Mouse (Mus musculus) heart, embryonic 15.5 days (tissue): ENCODE data around the gene Cul7. TPM values are rescaled to one million over a fixed set of nuclear protein-coding genes. Genes with fewer than 3 reads are reported as not detected.

Experiments used
- ATAC-seq: fragments of 200-750 bp; cut with Nextera tagmentation; replicated peaks from 2 replicates; pipeline ENCODE4 v1.8.0; 2017; ENCODE audit warnings: low read depth, moderate TSS enrichment; ENCODE audit not compliant: insufficient number of reproducible peaks, insufficient read depth, low FRiP score
- H3K27ac ChIP-seq: fragments of 300-500 bp; sonication (generic); 2 replicates; pipeline ENCODE4 v1.5.1; 2015; ENCODE audit warnings: mild to moderate bottlenecking, inconsistent platforms
- H3K27me3 ChIP-seq: fragments of 300-500 bp; sonication (generic); 2 replicates; pipeline ENCODE4 v1.6.1; 2015; ENCODE audit warnings: inconsistent platforms
- H3K36me3 ChIP-seq: fragments of 300-500 bp; sonication (generic); 2 replicates; pipeline ENCODE4 v1.6.1; 2015; ENCODE audit warnings: mild to moderate bottlenecking, inconsistent platforms
- H3K4me1 ChIP-seq: fragments of 300-500 bp; sonication (generic); replicated peaks from 2 replicates; pipeline ENCODE4 v1.6.1; 2015; ENCODE audit warnings: inconsistent platforms
- H3K4me2 ChIP-seq: fragments of 300-500 bp; sonication (generic); 2 replicates; pipeline ENCODE4 v1.6.1; 2015; ENCODE audit warnings: inconsistent platforms, mild to moderate bottlenecking, moderate library complexity
- H3K4me3 ChIP-seq: fragments of 300-500 bp; sonication (generic); 2 replicates; pipeline ENCODE4 v1.5.1; 2015; ENCODE audit warnings: mild to moderate bottlenecking, inconsistent platforms
- H3K9ac ChIP-seq: fragments of 300-500 bp; sonication (generic); 2 replicates; pipeline ENCODE4 v1.6.1; 2015; ENCODE audit warnings: mild to moderate bottlenecking, inconsistent platforms
- H3K9me3 ChIP-seq: fragments of 300-500 bp; sonication (generic); replicated peaks from 2 replicates; pipeline ENCODE4 v1.6.1; 2016; ENCODE audit warnings: inconsistent platforms
- WGBS: fragments of 180-500 bp; shearing (Covaris S2); methylation state at CpG from one replicate; pipeline ENCODE4 v1.1.7; 2015; ENCODE audit warnings: mixed read lengths; 5-methylcytosine and 5-hydroxymethylcytosine counted together
- polyA plus RNA-seq: library from polyadenylated mRNA; unstranded; fragments of >200 nt; fragmentation: Nextera tagmentation; extraction: Ambion mirVana; gene quantifications from 2 replicates; pipeline ENCODE4 v1.2.1, GENCODE M21; 2015

Cul7 gene
- polyA plus RNA-seq, 1 experiment from 2014 or later = 32.8 TPM

- H3K27me3 ChIP-seq = no peaks in the 10 kb centered on the region
- H3K4me1 ChIP-seq = no peaks in the 10 kb centered on the region
- H3K4me3 ChIP-seq = no peak overlapping the region
- WGBS = 66% methylated on average over 12 of the region's 12 CpGs
- H3K9ac ChIP-seq = no peak overlapping the region
- H3K27ac ChIP-seq = no peak overlapping the region
- H3K9me3 ChIP-seq = no peaks in the 10 kb centered on the region
- peaks cover 23% of the 10 kb centered on the region for H3K36me3 ChIP-seq
- no peak overlapping the region for H3K4me2 ChIP-seq
- ATAC-seq = no peak
Observed at GRCm38 (mm10) chr17:46690665-46691064, 40.5 kb downstream of the Cul7 start.

GRCm38 (mm10) chr17:46691390-46691789, 41.3 kb downstream of the Cul7 start:
- WGBS = 87% methylated on average over 2 of the region's 2 CpGs
- no peak for ATAC-seq
- Histone ChIP-seq H3K36me3 (peaks cover 16% of the 10 kb centered on the region), H3K4me3 (no peak overlapping the region), H3K27ac (no peak overlapping the region), H3K9me3 (no peaks in the 10 kb centered on the region), H3K9ac (no peak overlapping the region), H3K4me1 (no peaks in the 10 kb centered on the region), H3K4me2 (no peak overlapping the region), H3K27me3 (no peaks in the 10 kb centered on the region)

- no peaks in the 10 kb centered on the region for H3K4me1 ChIP-seq
- H3K4me3 ChIP-seq = no peak overlapping the region
- no peaks in the 10 kb centered on the region for H3K27me3 ChIP-seq
- WGBS = 78% methylated on average over 1 of the region's 1 CpGs
- ATAC-seq = no peak
- no peak overlapping the region for H3K27ac ChIP-seq
- no peak overlapping the region for H3K9ac ChIP-seq
- H3K9me3 ChIP-seq = no peaks in the 10 kb centered on the region
- H3K4me2 ChIP-seq = no peak overlapping the region
- peaks cover 13% of the 10 kb centered on the region for H3K36me3 ChIP-seq
Observed at GRCm38 (mm10) chr17:46694517-46695063, 44.5 kb downstream of the Cul7 start.

GRCm38 (mm10) chr17:46698515-46698914, 48.4 kb downstream of the Cul7 start:
- ATAC-seq = no peak
- WGBS = 82% methylated on average over 6 of the region's 6 CpGs

GRCm38 (mm10) chr17:46699245-46699644, 49.1 kb downstream of the Cul7 start:
- Histone ChIP-seq H3K4me3 (no peak overlapping the region), H3K9ac (no peak overlapping the region), H3K36me3 (peaks cover 7% of the 10 kb centered on the region; the same call in 1 of the 2 replicates), H3K27ac (no peak overlapping the region), H3K9me3 (no peaks in the 10 kb centered on the region), H3K27me3 (no peaks in the 10 kb centered on the region), H3K4me1 (peaks cover 24% of the 10 kb centered on the region), H3K4me2 (no peak overlapping the region)
- WGBS = 86% methylated on average over 5 of the region's 5 CpGs
- ATAC-seq = no peak

More at GRCm38 (mm10) chr17:46698515-46698914, 48.4 kb downstream of the Cul7 start:
- Histone ChIP-seq H3K4me1 (peaks cover 18% of the 10 kb centered on the region), H3K27ac (no peak overlapping the region), H3K4me2 (no peak overlapping the region), H3K36me3 (peaks cover 7% of the 10 kb centered on the region; the same call in 1 of the 2 replicates), H3K9me3 (no peaks in the 10 kb centered on the region), H3K4me3 (no peak overlapping the region), H3K9ac (no peak overlapping the region), H3K27me3 (no peaks in the 10 kb centered on the region)

- no peaks in the 10 kb centered on the region for H3K27me3 ChIP-seq
- WGBS = 78% methylated on average over 3 of the region's 3 CpGs
- H3K9me3 ChIP-seq = no peaks in the 10 kb centered on the region
- H3K4me3 ChIP-seq = no peak overlapping the region
- peaks cover 24% of the 10 kb centered on the region for H3K4me1 ChIP-seq
- peaks cover 7% of the 10 kb centered on the region; the same call in 1 of the 2 replicates for H3K36me3 ChIP-seq
- H3K4me2 ChIP-seq = no peak overlapping the region
- H3K27ac ChIP-seq = no peak overlapping the region
- H3K9ac ChIP-seq = no peak overlapping the region
- ATAC-seq = no peak
Observed at GRCm38 (mm10) chr17:46699912-46700311, 49.8 kb downstream of the Cul7 start.

GRCm38 (mm10) chr17:46701489-46701888, 51.4 kb downstream of the Cul7 start:
- Histone ChIP-seq H3K27ac (no peak overlapping the region), H3K9me3 (no peaks in the 10 kb centered on the region), H3K9ac (no peak overlapping the region), H3K4me3 (no peak overlapping the region), H3K4me2 (no peak overlapping the region), H3K36me3 (peaks cover 7% of the 10 kb centered on the region; the same call in 1 of the 2 replicates), H3K27me3 (no peaks in the 10 kb centered on the region), H3K4me1 (peaks cover 30% of the 10 kb centered on the region)
- no peak for ATAC-seq
- WGBS = 79% methylated on average over 12 of the region's 12 CpGs

- Histone ChIP-seq H3K27me3 (no peaks in the 10 kb centered on the region), H3K27ac (no peak overlapping the region), H3K9me3 (no peaks in the 10 kb centered on the region), H3K4me3 (no peak overlapping the region), H3K4me2 (no peak overlapping the region), H3K36me3 (peaks cover 7% of the 10 kb centered on the region; the same call in 1 of the 2 replicates), H3K4me1 (peaks cover 30% of the 10 kb centered on the region), H3K9ac (0 out of 2 replicates have a peak overlapping the region, but pooled peaks have one; percentile 25)
- no peak for ATAC-seq
- 91% methylated on average over 12 of the region's 12 CpGs for WGBS
Observed at GRCm38 (mm10) chr17:46702100-46702499, 52.0 kb downstream of the Cul7 start.

- H3K27me3 ChIP-seq = no peaks in the 10 kb centered on the region
- H3K36me3 ChIP-seq = peaks cover 6% of the 10 kb centered on the region; the same call in 1 of the 2 replicates
- no peaks in the 10 kb centered on the region for H3K9me3 ChIP-seq
- 84% methylated on average over 5 of the region's 5 CpGs for WGBS
- no peak overlapping the region; the same call in 1 of the 2 replicates for H3K9ac ChIP-seq
- no peak overlapping the region for H3K27ac ChIP-seq
- ATAC-seq = no peak
- peak overlapping the region; percentile 98; the same call in 1 of the 2 replicates for H3K4me3 ChIP-seq
- H3K4me1 ChIP-seq = peaks cover 30% of the 10 kb centered on the region
- peak overlapping the region; percentile 91 for H3K4me2 ChIP-seq
Observed at GRCm38 (mm10) chr17:46702506-46702905, 52.4 kb downstream of the Cul7 start.

GRCm38 (mm10) chr17:46703971-46704886, 54.1 kb downstream of the Cul7 start:
- Histone ChIP-seq H3K9ac (peak overlapping the region; percentile 96), H3K4me1 (peaks cover 30% of the 10 kb centered on the region), H3K4me3 (peak overlapping the region; percentile 98), H3K27ac (peak overlapping the region; percentile 95), H3K9me3 (no peaks in the 10 kb centered on the region), H3K36me3 (peaks cover under 1% of the 10 kb centered on the region; the same call in 1 of the 2 replicates), H3K27me3 (no peaks in the 10 kb centered on the region), H3K4me2 (peak overlapping the region; percentile 91)
- peak; percentile 78 for ATAC-seq
- 4% methylated on average over 41 of the region's 41 CpGs for WGBS
